Mouse (Mus musculus): ENCODE measurements around the gene Map3k1. TPM values are rescaled to one million over a fixed set of nuclear protein-coding genes. Genes with fewer than 3 reads are reported as not detected.

Gene Map3k1
- polyA plus RNA-seq, 1 experiment from 2014 or later = 32.8 TPM

GRCm38 (mm10) chr13:111812647-111813046 lies 3.9 kb upstream of the Map3k1 start:
- ATAC-seq = no peak
- TF ChIP-seq CTCF (IDR thresholded peaks at IDR 0.05) = no peak
- ChIA-PET CTCF (interaction anchor here (1.3 kb wide), 1 partner anchor 149 kb away, joined by 3 read pairs; no protein-coding TSS in a partner anchor), POLR2A (no interaction called here)
- H3K27me3 ChIP-seq = no peaks in the 10 kb centered on the region
- DNase-seq (ENCODE audit: low read depth, low spot score) = no peak
- in situ Hi-C loops (cut with MboI; ENCODE audit: low pct_unique_long_range_greater_than_20kb) = no loop called here

- no peak for DNase-seq (ENCODE audit: low read depth, low spot score)
- ATAC-seq = no peak
- H3K27me3 ChIP-seq = no peaks in the 10 kb centered on the region
- ChIA-PET CTCF (interaction anchor here (1.3 to 1.6 kb wide), 4 partner anchors 34 to 274 kb away, joined by 3 to 4 read pairs (median 3); no protein-coding TSS in a partner anchor), POLR2A (interaction anchor here (1.1 kb wide), 1 partner anchor 150 kb away, joined by 4 read pairs; no protein-coding TSS in a partner anchor)
- no peak for TF ChIP-seq CTCF (IDR thresholded peaks at IDR 0.05)
- in situ Hi-C loops (cut with MboI; ENCODE audit: low pct_unique_long_range_greater_than_20kb) = no loop called here
Observed at GRCm38 (mm10) chr13:111810998-111811628, 2.3 kb upstream of the Map3k1 start.

- ChIA-PET CTCF (interaction anchor here (0.7 to 1.6 kb wide), 3 partner anchors 35 to 257 kb away, joined by 3 read pairs; no protein-coding TSS in a partner anchor), POLR2A (interaction anchor here (0.6 to 2.3 kb wide), 8 partner anchors 20 to 455 kb away, joined by 3 to 9 read pairs (median 4); no protein-coding TSS in a partner anchor)
- ATAC-seq (peak; percentile 67), DNase-seq (ENCODE audit: low read depth, low spot score) (no peak)
- in situ Hi-C loops (cut with MboI; ENCODE audit: low pct_unique_long_range_greater_than_20kb) = no loop called here
- H3K27me3 ChIP-seq = no peaks in the 10 kb centered on the region
- TF ChIP-seq CTCF (IDR thresholded peaks at IDR 0.05) = no peak
Observed at GRCm38 (mm10) chr13:111809466-111810228, 854 bp upstream of the Map3k1 start.

- no peaks in the 10 kb centered on the region for H3K27me3 ChIP-seq
- in situ Hi-C loops (cut with MboI; ENCODE audit: low pct_unique_long_range_greater_than_20kb) = no loop called here
- ChIA-PET POLR2A (interaction anchor here (0.5 to 2.3 kb wide), 5 partner anchors 8 to 448 kb away, joined by 3 to 9 read pairs (median 4); no protein-coding TSS in a partner anchor), CTCF (no interaction called here)
- ATAC-seq = peak; percentile 25
- no peak for TF ChIP-seq CTCF (IDR thresholded peaks at IDR 0.05)
- DNase-seq (ENCODE audit: low read depth, low spot score) = no peak
Observed at GRCm38 (mm10) chr13:111808387-111808636, 481 bp downstream of the Map3k1 start.

GRCm38 (mm10) chr13:111807596-111808386 lies 1.0 kb downstream of the Map3k1 start:
- ATAC-seq = no peak
- no peaks in the 10 kb centered on the region for H3K27me3 ChIP-seq
- TF ChIP-seq CTCF (IDR thresholded peaks at IDR 0.05) = no peak
- no peak for DNase-seq (ENCODE audit: low read depth, low spot score)
- ChIA-PET POLR2A (interaction anchor here (0.5 to 2.3 kb wide), 6 partner anchors 8 to 448 kb away, joined by 3 to 9 read pairs (median 4); no protein-coding TSS in a partner anchor), CTCF (interaction anchor here (1.2 kb wide), 1 partner anchor 20 kb away, joined by 5 read pairs; no protein-coding TSS in a partner anchor)
- in situ Hi-C loops (cut with MboI; ENCODE audit: low pct_unique_long_range_greater_than_20kb) = no loop called here

GRCm38 (mm10) chr13:111807105-111807595 lies 1.6 kb downstream of the Map3k1 start:
- in situ Hi-C loops (cut with MboI; ENCODE audit: low pct_unique_long_range_greater_than_20kb) = no loop called here
- CTCF ChIA-PET = interaction anchor here (1.2 to 1.8 kb wide), 2 partner anchors 14 to 19 kb away, joined by 5 to 7 read pairs; no protein-coding TSS in a partner anchor
- DNase-seq (ENCODE audit: low read depth, low spot score) = no peak
- no peak for TF ChIP-seq CTCF (IDR thresholded peaks at IDR 0.05)
- no peak for ATAC-seq
- POLR2A ChIA-PET = interaction anchor here (0.7 kb wide), 1 partner anchor 216 kb away, joined by 5 read pairs; no protein-coding TSS in a partner anchor
- H3K27me3 ChIP-seq = no peaks in the 10 kb centered on the region

- in situ Hi-C loops (cut with MboI; ENCODE audit: low pct_unique_long_range_greater_than_20kb) = no loop called here
- DNase-seq (ENCODE audit: low read depth, low spot score) (no peak), ATAC-seq (no peak)
- H3K27me3 ChIP-seq = no peaks in the 10 kb centered on the region
- ChIA-PET POLR2A (interaction anchor here (0.5 to 1.2 kb wide), 10 partner anchors 16 to 1533 kb away, joined by 3 to 11 read pairs (median 4); no protein-coding TSS in a partner anchor), CTCF (interaction anchor here (0.7 to 1.8 kb wide), 5 partner anchors 13 to 164 kb away, joined by 3 to 12 read pairs (median 4); no protein-coding TSS in a partner anchor)
- no peak for TF ChIP-seq CTCF (IDR thresholded peaks at IDR 0.05)
Observed at GRCm38 (mm10) chr13:111805738-111806722, 2.8 kb downstream of the Map3k1 start.

- H3K27me3 ChIP-seq = no peaks in the 10 kb centered on the region
- TF ChIP-seq CTCF (IDR thresholded peaks at IDR 0.05) = no peak
- ATAC-seq (no peak), DNase-seq (ENCODE audit: low read depth, low spot score) (no peak)
- ChIA-PET CTCF (interaction anchor here (0.6 to 1.8 kb wide), 5 partner anchors 12 to 381 kb away, joined by 3 to 12 read pairs (median 4); no protein-coding TSS in a partner anchor), POLR2A (interaction anchor here (0.5 to 1.2 kb wide), 6 partner anchors 15 to 259 kb away, joined by 3 to 11 read pairs (median 4); no protein-coding TSS in a partner anchor)
- in situ Hi-C loops (cut with MboI; ENCODE audit: low pct_unique_long_range_greater_than_20kb) = no loop called here
Observed at GRCm38 (mm10) chr13:111804951-111805673, 3.7 kb downstream of the Map3k1 start.

Measured in Patski (cell line).